Mouse (Mus musculus) heart, embryonic 15.5 days (tissue): ENCODE results near the gene Gdf1. TPM values are rescaled to one million over a fixed set of nuclear protein-coding genes. Genes with fewer than 3 reads are reported as not detected.

Source experiments
- ATAC-seq: fragments of 200-750 bp; cut with Nextera tagmentation; replicated peaks from 2 replicates; pipeline ENCODE4 v1.8.0; 2017; ENCODE audit warnings: low read depth, moderate TSS enrichment; ENCODE audit not compliant: insufficient number of reproducible peaks, insufficient read depth, low FRiP score
- H3K27ac ChIP-seq: fragments of 300-500 bp; sonication (generic); 2 replicates; pipeline ENCODE4 v1.5.1; 2015; ENCODE audit warnings: mild to moderate bottlenecking, inconsistent platforms
- H3K27me3 ChIP-seq: fragments of 300-500 bp; sonication (generic); 2 replicates; pipeline ENCODE4 v1.6.1; 2015; ENCODE audit warnings: inconsistent platforms
- H3K36me3 ChIP-seq: fragments of 300-500 bp; sonication (generic); 2 replicates; pipeline ENCODE4 v1.6.1; 2015; ENCODE audit warnings: mild to moderate bottlenecking, inconsistent platforms
- H3K4me1 ChIP-seq: fragments of 300-500 bp; sonication (generic); replicated peaks from 2 replicates; pipeline ENCODE4 v1.6.1; 2015; ENCODE audit warnings: inconsistent platforms
- H3K4me2 ChIP-seq: fragments of 300-500 bp; sonication (generic); 2 replicates; pipeline ENCODE4 v1.6.1; 2015; ENCODE audit warnings: inconsistent platforms, mild to moderate bottlenecking, moderate library complexity
- H3K4me3 ChIP-seq: fragments of 300-500 bp; sonication (generic); 2 replicates; pipeline ENCODE4 v1.5.1; 2015; ENCODE audit warnings: mild to moderate bottlenecking, inconsistent platforms
- H3K9ac ChIP-seq: fragments of 300-500 bp; sonication (generic); 2 replicates; pipeline ENCODE4 v1.6.1; 2015; ENCODE audit warnings: mild to moderate bottlenecking, inconsistent platforms
- H3K9me3 ChIP-seq: fragments of 300-500 bp; sonication (generic); replicated peaks from 2 replicates; pipeline ENCODE4 v1.6.1; 2016; ENCODE audit warnings: inconsistent platforms
- WGBS: fragments of 180-500 bp; shearing (Covaris S2); methylation state at CpG from one replicate; pipeline ENCODE4 v1.1.7; 2015; ENCODE audit warnings: mixed read lengths; 5-methylcytosine and 5-hydroxymethylcytosine counted together
- polyA plus RNA-seq: library from polyadenylated mRNA; unstranded; fragments of >200 nt; fragmentation: Nextera tagmentation; extraction: Ambion mirVana; gene quantifications from 2 replicates; pipeline ENCODE4 v1.2.1, GENCODE M21; 2015

The Gdf1 gene
- polyA plus RNA-seq, 1 experiment from 2014 or later: 0.31 TPM

- Histone ChIP-seq H3K4me1 (peaks cover 23% of the 10 kb centered on the region), H3K9me3 (no peaks in the 10 kb centered on the region), H3K36me3 (peaks cover 54% of the 10 kb centered on the region), H3K9ac (no peak overlapping the region), H3K4me3 (no peak overlapping the region), H3K27ac (no peak overlapping the region), H3K27me3 (peaks cover 19% of the 10 kb centered on the region), H3K4me2 (no peak overlapping the region)
- 89% methylated on average over 19 of the region's 19 CpGs for WGBS
- no peak for ATAC-seq
Measured at GRCm38 (mm10) chr8:70331526-70331925, 1.9 kb downstream of the Gdf1 start.

DNA sequence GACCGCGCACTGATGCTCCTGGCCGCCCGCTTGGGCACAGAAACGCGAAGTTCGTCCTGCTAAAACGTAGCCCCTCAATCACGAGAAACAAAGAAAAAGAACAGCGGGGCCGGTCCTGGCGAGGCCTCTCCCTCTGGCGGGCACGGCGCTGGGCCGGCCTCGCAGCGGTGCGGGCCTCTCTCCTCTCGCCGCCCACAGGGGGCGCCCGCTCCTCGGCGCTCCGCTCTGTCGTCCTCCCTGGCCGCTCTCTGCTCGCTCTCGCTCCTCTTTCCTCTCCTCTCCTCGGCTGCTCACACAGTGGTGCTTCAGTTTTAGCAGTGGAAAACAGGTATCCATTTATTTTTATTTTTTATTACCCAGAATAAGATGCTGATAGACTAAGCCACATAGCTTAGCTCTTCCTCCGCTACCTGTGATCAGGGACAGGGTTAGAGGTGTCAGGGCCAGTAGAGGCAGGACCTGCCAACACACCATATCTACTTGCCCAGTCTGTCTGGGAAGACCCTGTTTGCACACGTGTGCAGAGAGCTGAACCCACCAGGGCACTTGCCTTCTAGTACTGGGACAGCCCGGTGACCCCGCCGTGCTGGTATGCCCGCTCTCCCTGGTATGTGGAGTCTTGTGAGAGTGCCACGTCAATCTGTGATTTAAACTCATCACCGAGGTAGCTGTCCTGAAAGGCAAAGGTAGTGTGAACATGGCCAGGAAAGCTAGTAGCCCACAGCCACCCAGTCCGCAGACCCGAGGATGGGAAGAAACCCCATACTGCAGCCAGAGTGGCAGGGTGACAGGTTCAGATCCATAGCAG lies 2.7 kb downstream of the Gdf1 start:
- WGBS: 33% methylated on average over 41 of the region's 41 CpGs
- Histone ChIP-seq H3K4me2 (no peak overlapping the region), H3K4me3 (no peak overlapping the region), H3K4me1 (peaks cover 23% of the 10 kb centered on the region), H3K27ac (no peak overlapping the region), H3K9me3 (no peaks in the 10 kb centered on the region), H3K9ac (no peak overlapping the region), H3K36me3 (peaks cover 61% of the 10 kb centered on the region), H3K27me3 (peaks cover 19% of the 10 kb centered on the region)
- ATAC-seq: peak; percentile 37

DNA sequence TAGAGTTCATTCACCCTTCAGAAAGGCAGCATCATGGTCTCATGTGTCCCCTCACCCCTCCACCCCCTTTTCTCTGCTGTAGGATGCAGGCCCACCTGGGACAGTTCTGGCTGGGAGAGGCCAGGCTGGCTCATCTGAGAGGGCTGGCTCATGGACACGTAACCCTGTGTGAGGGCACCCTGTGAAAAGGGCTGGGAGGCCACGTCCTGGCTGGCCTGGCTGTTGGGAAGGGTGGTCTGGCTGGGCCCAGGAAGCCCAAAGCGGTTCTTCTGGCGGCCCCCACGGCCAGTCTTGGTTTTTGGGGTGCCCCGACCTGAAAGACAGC lies 3.2 kb downstream of the Gdf1 start:
- Histone ChIP-seq H3K9ac (no peak overlapping the region), H3K27ac (no peak overlapping the region), H3K27me3 (peaks cover 19% of the 10 kb centered on the region), H3K9me3 (no peaks in the 10 kb centered on the region), H3K4me2 (no peak overlapping the region), H3K4me1 (peaks cover 23% of the 10 kb centered on the region), H3K36me3 (peaks cover 67% of the 10 kb centered on the region), H3K4me3 (no peak overlapping the region)
- no peak for ATAC-seq
- WGBS: 92% methylated on average over 6 of the region's 6 CpGs

DNA sequence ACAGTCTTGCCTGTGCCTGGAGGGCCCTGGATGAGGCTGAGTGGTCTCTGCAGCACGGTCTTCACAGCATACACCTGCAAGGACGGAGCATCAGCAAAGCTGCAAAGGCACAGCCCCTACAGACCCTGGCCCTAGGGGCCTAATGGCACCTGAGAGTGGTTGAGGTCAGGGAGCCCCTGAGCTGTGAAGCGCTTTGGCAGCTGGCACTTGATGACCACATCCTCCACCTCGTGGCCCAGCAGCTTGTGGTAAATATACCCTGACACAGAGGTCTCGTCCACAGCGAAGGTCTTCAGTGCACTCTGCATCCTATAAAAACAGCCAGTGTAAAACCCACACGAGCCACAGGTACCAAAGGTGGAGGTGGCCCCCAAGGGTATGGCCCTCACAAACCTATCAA lies 9.3 kb downstream of the Gdf1 start:
- Histone ChIP-seq H3K27ac (no peak overlapping the region), H3K4me3 (no peak overlapping the region), H3K27me3 (no peaks in the 10 kb centered on the region), H3K4me2 (no peak overlapping the region), H3K36me3 (peaks cover 93% of the 10 kb centered on the region), H3K9me3 (no peaks in the 10 kb centered on the region), H3K9ac (no peak overlapping the region), H3K4me1 (no peaks in the 10 kb centered on the region)
- WGBS: 84% methylated on average over 7 of the region's 7 CpGs
- ATAC-seq: no peak

- WGBS: 87% methylated on average over 7 of the region's 7 CpGs
- ATAC-seq: no peak
- H3K4me2 ChIP-seq: no peak overlapping the region
- H3K27me3 ChIP-seq: no peaks in the 10 kb centered on the region
- no peak overlapping the region for H3K9ac ChIP-seq
- H3K36me3 ChIP-seq: peaks cover 78% of the 10 kb centered on the region
- peaks cover 2% of the 10 kb centered on the region; the same call in 1 of the 2 replicates for H3K4me1 ChIP-seq
- no peaks in the 10 kb centered on the region for H3K9me3 ChIP-seq
- H3K27ac ChIP-seq: no peak overlapping the region
- no peak overlapping the region for H3K4me3 ChIP-seq
Measured at GRCm38 (mm10) chr8:70340659-70341058, 11.0 kb downstream of the Gdf1 start.

DNA sequence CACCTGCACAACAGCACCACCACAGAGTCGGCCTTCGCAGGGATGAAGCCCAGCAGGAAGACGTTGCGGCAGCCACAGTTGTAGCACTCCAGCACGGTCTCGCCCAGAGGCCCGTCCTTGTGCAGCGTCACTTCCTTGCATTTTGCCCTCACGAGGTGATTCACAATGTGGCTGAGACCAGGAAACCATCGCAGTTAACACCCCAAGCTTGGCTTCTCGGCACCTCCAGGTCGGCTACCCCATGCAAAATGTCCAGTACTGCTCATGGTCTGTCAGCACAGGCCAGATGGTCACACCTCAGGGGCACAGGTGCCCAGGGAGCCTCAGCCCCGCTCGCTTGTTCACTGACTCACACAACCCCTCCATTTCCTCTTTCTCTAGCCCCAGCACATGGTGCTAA lies 12.4 kb downstream of the Gdf1 start:
- H3K27ac ChIP-seq: no peak overlapping the region
- no peak overlapping the region for H3K4me3 ChIP-seq
- no peaks in the 10 kb centered on the region for H3K27me3 ChIP-seq
- no peak for ATAC-seq
- H3K9me3 ChIP-seq: no peaks in the 10 kb centered on the region
- H3K4me2 ChIP-seq: no peak overlapping the region
- WGBS: 92% methylated on average over 14 of the region's 14 CpGs
- peaks cover 65% of the 10 kb centered on the region for H3K36me3 ChIP-seq
- peaks cover 2% of the 10 kb centered on the region; the same call in 1 of the 2 replicates for H3K4me1 ChIP-seq
- H3K9ac ChIP-seq: no peak overlapping the region

GRCm38 (mm10) chr8:70343076-70343475 lies 13.5 kb downstream of the Gdf1 start:
- Histone ChIP-seq H3K9ac (no peak overlapping the region), H3K4me3 (no peak overlapping the region), H3K36me3 (peaks cover 54% of the 10 kb centered on the region), H3K4me1 (peaks cover 4% of the 10 kb centered on the region), H3K4me2 (no peak overlapping the region), H3K9me3 (no peaks in the 10 kb centered on the region), H3K27ac (no peak overlapping the region), H3K27me3 (no peaks in the 10 kb centered on the region)
- ATAC-seq: no peak
- 83% methylated on average over 7 of the region's 7 CpGs for WGBS

GRCm38 (mm10) chr8:70343696-70344095 lies 14.1 kb downstream of the Gdf1 start:
- Histone ChIP-seq H3K4me1 (peaks cover 10% of the 10 kb centered on the region), H3K4me3 (no peak overlapping the region), H3K36me3 (peaks cover 48% of the 10 kb centered on the region), H3K27me3 (no peaks in the 10 kb centered on the region), H3K27ac (no peak overlapping the region), H3K9me3 (no peaks in the 10 kb centered on the region), H3K9ac (no peak overlapping the region), H3K4me2 (no peak overlapping the region)
- WGBS: 59% methylated on average over 6 of the region's 6 CpGs
- ATAC-seq: no peak

DNA sequence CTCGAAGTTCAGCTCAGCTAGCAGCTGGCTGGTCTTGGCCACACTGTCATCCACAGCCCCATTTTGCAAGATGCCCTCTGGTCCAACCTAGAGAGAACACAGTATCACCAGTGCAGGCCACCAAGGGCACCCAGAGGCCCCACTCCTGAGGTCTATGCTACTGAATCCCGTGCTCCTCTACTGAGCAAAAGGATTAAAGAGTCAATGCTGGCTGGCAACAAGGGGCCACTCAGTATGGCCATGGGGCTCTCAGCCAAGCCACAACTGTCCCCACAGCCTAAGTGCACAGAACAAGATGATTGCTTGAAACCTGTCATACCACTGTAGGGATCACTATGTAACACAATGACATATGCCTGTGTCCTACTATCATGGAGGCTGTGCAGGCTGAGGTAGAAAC lies 14.7 kb downstream of the Gdf1 start:
- Histone ChIP-seq H3K9ac (no peak overlapping the region), H3K27ac (no peak overlapping the region), H3K27me3 (no peaks in the 10 kb centered on the region), H3K9me3 (no peaks in the 10 kb centered on the region), H3K4me2 (no peak overlapping the region), H3K4me3 (no peak overlapping the region), H3K4me1 (peaks cover 15% of the 10 kb centered on the region), H3K36me3 (peaks cover 42% of the 10 kb centered on the region)
- no peak for ATAC-seq
- WGBS: 80% methylated on average over 2 of the region's 2 CpGs

DNA sequence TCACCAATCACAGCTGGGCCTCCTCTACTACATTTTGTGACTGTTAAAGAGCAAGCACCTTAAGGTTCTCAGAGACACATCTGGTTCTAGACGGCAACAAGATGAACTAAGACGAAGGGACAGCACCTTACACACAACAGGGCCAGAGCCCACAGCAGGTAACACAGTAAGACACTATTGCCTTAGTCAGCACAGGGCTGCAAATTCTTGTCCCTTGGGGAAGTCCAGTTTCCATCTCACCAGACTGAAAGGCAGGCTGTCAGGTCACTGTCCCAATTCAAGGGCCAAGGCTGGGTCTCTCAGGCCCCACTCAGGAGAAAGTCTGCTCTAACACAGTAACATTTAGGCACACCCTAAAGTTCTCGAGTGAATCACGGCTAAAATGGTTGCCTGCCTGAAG lies 17.8 kb downstream of the Gdf1 start:
- Histone ChIP-seq H3K4me2 (no peak overlapping the region), H3K4me3 (no peak overlapping the region), H3K9ac (no peak overlapping the region), H3K27ac (no peak overlapping the region), H3K27me3 (no peaks in the 10 kb centered on the region), H3K36me3 (peaks cover 17% of the 10 kb centered on the region), H3K4me1 (peaks cover 45% of the 10 kb centered on the region), H3K9me3 (no peaks in the 10 kb centered on the region)
- no peak for ATAC-seq
- 86% methylated on average over 4 of the region's 4 CpGs for WGBS

DNA sequence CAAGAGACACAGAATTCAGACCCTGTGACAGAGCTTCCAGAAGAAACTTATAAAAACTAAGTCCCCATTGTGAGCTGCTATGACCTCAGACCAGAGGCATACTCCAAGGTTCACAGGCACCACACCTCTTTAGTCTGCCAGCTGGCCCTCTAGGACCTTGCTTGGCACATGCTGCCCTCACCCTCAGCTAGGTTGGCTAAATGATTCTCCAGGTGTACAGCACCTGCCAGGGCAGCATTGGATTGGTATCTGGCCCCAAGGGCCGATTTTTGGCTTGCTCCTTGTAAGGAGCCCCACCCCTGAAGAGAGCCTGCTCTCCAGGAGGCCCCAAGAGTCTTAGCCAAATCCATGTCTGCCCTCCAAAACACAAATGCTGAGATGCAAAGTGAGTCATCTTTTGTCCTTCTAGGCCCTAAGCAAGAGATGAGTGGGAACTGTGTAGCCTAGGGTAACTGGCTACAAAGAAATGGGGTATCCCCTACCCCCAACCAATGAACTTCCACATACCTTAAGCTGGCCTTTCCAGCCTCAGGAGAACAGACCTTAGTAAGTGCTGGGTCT lies 18.3 kb downstream of the Gdf1 start:
- Histone ChIP-seq H3K4me3 (no peak overlapping the region), H3K9me3 (no peaks in the 10 kb centered on the region), H3K4me2 (no peak overlapping the region), H3K4me1 (peaks cover 45% of the 10 kb centered on the region), H3K27me3 (no peaks in the 10 kb centered on the region), H3K9ac (no peak overlapping the region), H3K27ac (no peak overlapping the region), H3K36me3 (peaks cover 12% of the 10 kb centered on the region)
- WGBS: 75% methylated on average over 1 of the region's 1 CpGs
- ATAC-seq: no peak
